Mouse (Mus musculus): ENCODE results near the gene Gm26661.

Gene Gm26661

GRCm38 (mm10) chr14:7791532-7792159, at the start of gene Gm26661:
Gene Gm26661, plus strand, starts transcription at chr14:7791587.
- ATAC-seq (ENCODE audit: insufficient number of reproducible peaks, low FRiP score, low TSS enrichment): peak; percentile 78

DNA sequence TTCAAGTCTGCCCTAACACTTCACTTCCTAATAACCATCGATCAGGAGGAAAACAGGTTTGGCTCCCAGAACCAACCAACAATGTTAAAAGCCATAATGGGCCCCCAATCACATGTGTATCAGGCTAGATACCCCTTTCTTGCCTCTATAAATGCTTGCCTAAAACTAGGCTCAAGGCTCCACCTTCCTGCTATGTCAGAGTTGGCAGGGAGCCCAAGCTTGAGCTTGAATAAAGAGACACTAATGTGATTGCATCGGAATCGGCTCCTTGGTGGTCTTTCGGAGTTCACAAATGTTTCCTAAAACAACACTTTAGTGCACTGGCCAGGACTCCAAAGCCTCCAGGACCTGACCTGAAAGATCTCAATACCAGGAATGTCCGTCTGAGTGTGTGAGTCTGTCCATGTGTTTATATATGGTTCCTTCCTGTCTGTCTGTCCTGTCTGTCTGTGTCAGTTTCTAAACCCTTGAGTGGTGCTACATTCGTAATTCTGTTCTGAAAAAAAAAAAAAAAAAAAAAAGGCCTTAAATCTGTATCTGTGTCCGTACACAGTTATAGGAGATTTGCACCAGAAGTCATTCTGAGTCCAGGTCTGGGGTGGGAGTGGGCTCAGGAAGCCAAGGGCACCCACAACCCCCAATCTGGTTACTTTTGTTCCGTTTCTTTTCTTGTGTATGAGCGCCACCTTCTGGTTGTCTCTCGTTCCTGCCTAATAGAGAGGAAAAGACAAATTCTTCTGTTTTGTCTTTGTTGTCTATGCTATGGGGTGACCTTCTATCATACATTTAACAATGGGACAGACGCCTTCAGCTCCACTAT, 42.2 kb upstream of the Gm26661 start:
- ATAC-seq (ENCODE audit: insufficient number of reproducible peaks, low FRiP score, low TSS enrichment): peak; percentile 49; the same call in 1 of the 2 replicates

GRCm38 (mm10) chr14:7749764-7750089, 41.7 kb upstream of the Gm26661 start:
- ATAC-seq (ENCODE audit: insufficient number of reproducible peaks, low FRiP score, low TSS enrichment): no peak

GRCm38 (mm10) chr14:7765569-7766314, 25.6 kb upstream of the Gm26661 start:
- peak; percentile 70 for ATAC-seq (ENCODE audit: insufficient number of reproducible peaks, low FRiP score, low TSS enrichment)

- no peak for ATAC-seq (ENCODE audit: insufficient number of reproducible peaks, low FRiP score, low TSS enrichment)
These were observed 17.5 kb upstream of the Gm26661 start for GRCm38 (mm10) chr14:7773714-7774389.

GRCm38 (mm10) chr14:7786073-7786472, 5.3 kb upstream of the Gm26661 start:
- no peak for ATAC-seq (ENCODE audit: insufficient number of reproducible peaks, low FRiP score, low TSS enrichment)

- ATAC-seq (ENCODE audit: insufficient number of reproducible peaks, low FRiP score, low TSS enrichment): no peak
These were observed 1.9 kb upstream of the Gm26661 start for GRCm38 (mm10) chr14:7789266-7790030.

DNA sequence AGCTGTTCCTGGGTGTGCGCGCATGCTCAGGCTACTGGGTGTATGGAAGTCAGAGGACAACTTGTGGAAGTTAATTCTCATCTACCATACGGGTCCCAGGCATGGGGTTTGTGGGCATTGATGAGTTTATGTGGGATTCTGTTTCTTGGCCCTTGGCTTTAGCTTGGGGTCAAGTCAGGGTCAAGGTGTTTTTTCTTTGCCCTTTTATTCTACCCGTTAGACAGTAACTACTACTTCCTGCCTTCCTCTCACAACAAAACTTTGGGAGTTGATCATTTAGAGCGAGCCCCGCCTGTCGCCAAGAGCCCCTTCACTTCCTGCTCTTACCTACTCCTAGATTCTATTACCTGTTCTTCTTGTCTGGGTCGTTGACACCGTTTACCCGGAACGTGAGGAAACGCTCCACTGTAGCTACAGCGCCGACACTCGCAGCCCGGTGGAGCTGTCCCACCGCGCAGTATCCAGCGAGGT, 291 bp upstream of the Gm26661 start:
- no peak for ATAC-seq (ENCODE audit: insufficient number of reproducible peaks, low FRiP score, low TSS enrichment)

GRCm38 (mm10) chr14:7795961-7796360, 4.6 kb downstream of the Gm26661 start:
- ATAC-seq (ENCODE audit: insufficient number of reproducible peaks, low FRiP score, low TSS enrichment): no peak

- ATAC-seq (ENCODE audit: insufficient number of reproducible peaks, low FRiP score, low TSS enrichment): no peak
These were observed 9.2 kb downstream of the Gm26661 start for GRCm38 (mm10) chr14:7800611-7801010.

DNA sequence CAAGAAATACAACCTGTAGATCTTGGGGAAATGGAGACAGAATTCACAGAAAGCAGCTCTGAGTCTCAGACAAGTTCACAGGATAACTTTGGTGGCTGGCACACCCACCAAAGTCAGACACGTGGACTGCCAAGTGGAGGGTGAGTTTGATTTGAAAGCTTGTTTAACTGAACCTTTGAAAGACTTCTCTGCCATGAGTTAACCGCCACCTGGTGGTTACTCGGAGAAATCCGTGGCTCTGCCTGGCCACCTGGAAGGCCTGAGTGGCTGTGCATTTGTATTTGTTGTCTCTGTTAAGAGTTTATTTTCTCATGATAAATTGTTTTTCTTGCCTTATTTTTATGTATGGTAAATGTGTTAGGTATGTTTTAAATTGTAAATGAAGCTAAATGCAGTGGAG, 10.4 kb downstream of the Gm26661 start:
- ATAC-seq (ENCODE audit: insufficient number of reproducible peaks, low FRiP score, low TSS enrichment): no peak

DNA sequence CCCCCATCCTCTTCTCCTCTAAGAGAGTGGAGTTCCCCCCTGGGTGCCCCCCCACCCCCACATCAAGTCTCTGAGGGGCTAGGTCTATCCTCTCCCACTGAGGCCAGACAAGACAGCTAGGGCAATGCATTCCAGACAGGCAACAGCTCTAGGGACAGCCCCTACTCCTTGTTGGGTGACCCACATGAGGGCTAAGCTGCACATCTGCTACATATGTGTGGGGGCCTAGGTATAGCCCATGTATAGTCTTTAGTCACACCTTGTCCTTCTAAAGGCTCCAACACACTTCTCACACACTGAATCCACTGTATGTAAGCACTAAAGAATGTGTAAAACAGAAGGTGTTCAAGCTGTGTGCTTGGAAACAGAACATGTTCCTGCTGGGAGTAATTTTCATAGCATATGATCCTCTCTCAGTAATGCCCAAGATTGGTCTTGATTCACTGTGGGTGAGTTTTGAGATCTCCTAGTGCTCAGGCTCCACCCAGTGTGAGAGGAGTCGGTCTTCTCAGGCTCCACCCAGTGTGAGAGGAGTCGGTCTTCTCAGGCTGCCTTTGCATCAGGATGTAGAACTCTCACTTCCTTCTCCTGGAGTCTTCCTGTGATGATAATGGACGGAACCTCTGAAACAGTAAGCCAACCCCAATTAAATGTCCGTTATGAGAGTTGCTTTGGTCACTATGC, 12.6 kb downstream of the Gm26661 start:
- ATAC-seq (ENCODE audit: insufficient number of reproducible peaks, low FRiP score, low TSS enrichment): peak; percentile 95

- no peak for ATAC-seq (ENCODE audit: insufficient number of reproducible peaks, low FRiP score, low TSS enrichment)
These were observed 13.1 kb downstream of the Gm26661 start for GRCm38 (mm10) chr14:7804558-7804905.

- no peak for ATAC-seq (ENCODE audit: insufficient number of reproducible peaks, low FRiP score, low TSS enrichment)
These were observed 16.3 kb downstream of the Gm26661 start for GRCm38 (mm10) chr14:7807711-7808110.

DNA sequence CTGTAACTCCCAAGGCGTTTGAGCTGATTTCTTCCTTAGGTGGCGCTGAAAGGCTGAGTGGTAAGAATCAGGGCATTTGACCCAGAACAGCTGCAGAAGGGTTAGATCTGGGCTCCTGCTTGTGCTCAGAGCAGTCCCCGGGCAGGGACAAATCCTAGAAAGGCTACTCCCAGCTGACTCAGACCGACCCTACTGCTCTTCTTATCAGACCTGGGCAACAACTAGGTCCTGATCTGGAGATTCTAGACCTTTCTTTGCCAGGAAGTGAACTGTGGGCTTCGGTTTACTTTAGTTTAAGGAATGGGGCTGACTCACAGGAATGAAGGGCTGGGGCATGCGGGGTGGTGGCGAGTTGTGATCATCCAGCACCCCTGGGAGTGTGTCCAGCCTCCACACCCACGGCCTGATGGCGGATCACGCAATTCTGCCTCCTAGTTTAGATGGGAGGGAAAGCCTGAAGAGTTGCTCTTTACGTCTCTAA, 17.2 kb downstream of the Gm26661 start:
- no peak for ATAC-seq (ENCODE audit: insufficient number of reproducible peaks, low FRiP score, low TSS enrichment)

GRCm38 (mm10) chr14:7809043-7809955, 17.9 kb downstream of the Gm26661 start:
- no peak for ATAC-seq (ENCODE audit: insufficient number of reproducible peaks, low FRiP score, low TSS enrichment)

DNA sequence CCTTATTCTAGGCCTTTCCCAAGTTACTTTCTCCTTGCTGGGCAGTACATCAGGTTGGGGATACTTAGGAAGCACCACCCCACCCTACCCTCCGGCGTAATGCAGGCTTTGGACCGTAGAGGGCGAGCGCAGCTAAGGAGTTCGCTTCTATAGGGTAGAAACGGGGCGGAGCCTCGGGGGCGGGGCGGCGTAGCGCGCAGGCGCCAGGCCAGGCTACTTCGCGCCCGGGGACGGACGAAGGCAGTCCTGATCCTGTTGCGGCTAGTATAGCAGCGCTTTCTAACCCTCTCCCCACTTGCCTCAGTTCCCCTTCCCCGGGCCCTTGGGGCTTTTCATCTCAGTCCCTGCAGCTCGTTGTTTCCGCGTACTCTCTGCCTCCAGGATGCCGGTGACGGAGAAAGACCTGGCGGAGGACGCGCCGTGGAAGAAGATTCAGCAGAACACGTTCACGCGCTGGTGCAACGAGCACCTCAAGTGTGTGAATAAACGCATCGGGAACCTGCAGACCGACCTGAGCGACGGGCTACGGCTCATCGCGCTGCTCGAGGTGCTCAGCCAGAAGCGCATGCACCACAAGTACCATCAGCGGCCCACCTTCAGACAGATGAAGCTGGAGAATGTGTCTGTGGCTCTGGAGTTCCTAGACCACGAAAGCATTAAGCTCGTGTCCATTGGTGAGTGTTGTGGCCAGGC, 26.5 kb downstream of the Gm26661 start, which contains the start of gene Flnb:
TSS of gene Flnb (plus strand) at position 188 of the 693 bp plus-strand sequence.
- ATAC-seq (ENCODE audit: insufficient number of reproducible peaks, low FRiP score, low TSS enrichment): peak; percentile 91
